Mouse (Mus musculus): ENCODE measurements at regions not wholly inside any gene's neighbourhood (a gene's known extent, or its start where the extent isn't known, plus 50 kb on each side); places are given as distances from the start of the nearest gene placed in this dataset.
A peak's percentile ranks its signal among the peaks of the same experiment; 100 is the strongest.

DNA sequence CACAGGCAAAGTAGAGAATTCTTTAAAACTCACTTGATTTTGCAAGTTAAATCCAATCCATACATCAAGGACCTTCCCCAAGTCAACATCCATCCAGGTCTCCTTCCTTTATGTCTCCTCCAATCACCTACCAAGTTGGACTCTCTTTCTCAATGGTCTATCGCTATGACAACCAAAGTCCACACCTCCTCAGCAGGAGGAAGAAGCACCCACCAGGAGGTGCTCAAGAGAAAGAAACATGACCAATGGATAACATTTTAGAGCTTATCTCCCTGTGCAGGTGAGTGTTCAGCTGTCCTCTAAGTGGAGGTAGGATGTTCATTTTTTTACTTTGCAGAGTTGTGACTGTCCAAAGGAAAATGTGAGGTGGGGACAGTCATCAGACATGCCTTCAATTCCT is 269.3 kb downstream of the Basp1 start:
- Histone ChIP-seq H3K27ac (no peak overlapping the region), H3K36me3 (replicated peaks) (no peaks in the 10 kb centered on the region), H3K27me3 (ENCODE audit: poor library complexity, severe bottlenecking) (no peaks in the 10 kb centered on the region), H3K4me3 (no peak overlapping the region), H3K4me1 (peaks cover 12% of the 10 kb centered on the region; the same call in 1 of the 2 replicates), H3K9me3 (no peaks in the 10 kb centered on the region)
- WGBS, result 67% methylated on average over 1 of the region's 1 CpGs
- no peak for DNase-seq (ENCODE audit: extremely low spot score, low spot score)

DNA sequence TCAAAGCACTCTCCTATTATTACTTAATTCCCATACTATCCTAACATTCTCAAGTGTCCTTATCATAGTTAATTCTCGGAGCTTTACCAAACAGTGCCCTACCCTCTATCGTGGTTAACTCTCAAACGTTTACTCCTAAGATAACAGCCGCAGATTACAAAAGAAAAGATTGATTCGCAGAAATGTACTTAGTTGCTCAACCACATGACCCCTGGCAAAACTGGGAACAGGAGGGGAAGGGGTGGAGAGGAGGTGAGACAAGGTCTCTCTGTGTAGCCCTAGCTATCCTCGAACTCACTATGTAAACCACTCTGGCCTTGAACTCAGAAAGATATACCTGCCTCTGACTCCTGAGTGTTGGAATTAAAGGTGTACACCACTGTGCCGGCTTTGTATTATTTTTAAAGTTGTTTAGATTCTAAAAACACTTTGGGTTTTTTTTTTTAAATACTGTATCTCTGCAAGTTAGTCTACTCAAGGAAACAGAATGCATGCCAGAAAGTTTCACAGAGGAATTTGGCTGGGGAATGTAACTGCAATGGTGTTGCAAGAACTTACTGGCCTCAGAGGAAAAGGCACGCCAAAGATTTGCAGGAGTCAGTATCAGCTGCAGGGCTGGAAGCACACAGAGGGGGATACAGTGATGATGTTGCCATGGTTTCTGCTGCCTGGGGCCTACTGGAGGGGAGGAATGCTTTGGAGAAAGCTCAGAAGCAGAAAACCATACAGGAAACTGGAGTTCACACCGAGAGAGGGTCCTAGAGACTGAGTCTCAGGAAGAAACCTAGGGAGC is 273.0 kb downstream of the Basp1 start:
- DNase-seq (ENCODE audit: extremely low spot score, low spot score), result no peak
- no peak overlapping the region for H3K4me3 ChIP-seq
- H3K27ac ChIP-seq, result no peak overlapping the region
- H3K36me3 ChIP-seq (replicated peaks), result no peaks in the 10 kb centered on the region
- no peaks in the 10 kb centered on the region for H3K9me3 ChIP-seq
- peaks cover 16% of the 10 kb centered on the region for H3K4me1 ChIP-seq
- no peaks in the 10 kb centered on the region for H3K27me3 ChIP-seq (ENCODE audit: poor library complexity, severe bottlenecking)
- WGBS, result 84% methylated on average over 9 of the region's 9 CpGs

DNA sequence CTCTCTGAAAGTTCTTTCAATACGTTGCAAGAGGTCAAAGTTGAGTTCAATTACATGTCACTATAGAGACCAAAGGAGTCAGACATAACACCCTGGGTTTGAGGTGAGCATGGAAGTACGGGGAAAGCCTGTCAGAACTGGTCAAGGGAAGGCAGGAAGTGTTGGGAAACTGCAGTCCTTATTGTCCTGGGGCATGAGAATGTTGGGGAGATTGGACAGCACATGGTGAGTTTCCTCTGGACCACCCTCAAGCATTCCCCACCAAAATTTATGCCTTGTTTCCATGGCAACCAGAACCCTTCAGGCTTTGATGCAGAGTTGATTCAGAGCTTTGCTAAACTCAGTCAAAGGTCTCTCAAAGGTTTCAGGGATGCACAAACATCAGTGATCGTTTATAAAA is 276.5 kb downstream of the Basp1 start:
- DNase-seq (ENCODE audit: extremely low spot score, low spot score), result no peak
- Histone ChIP-seq H3K4me3 (no peak overlapping the region), H3K9me3 (no peaks in the 10 kb centered on the region), H3K4me1 (peaks cover 16% of the 10 kb centered on the region), H3K27ac (no peak overlapping the region), H3K36me3 (replicated peaks) (no peaks in the 10 kb centered on the region), H3K27me3 (ENCODE audit: poor library complexity, severe bottlenecking) (no peaks in the 10 kb centered on the region)
- WGBS, result 45% methylated on average over 3 of the region's 3 CpGs

DNA sequence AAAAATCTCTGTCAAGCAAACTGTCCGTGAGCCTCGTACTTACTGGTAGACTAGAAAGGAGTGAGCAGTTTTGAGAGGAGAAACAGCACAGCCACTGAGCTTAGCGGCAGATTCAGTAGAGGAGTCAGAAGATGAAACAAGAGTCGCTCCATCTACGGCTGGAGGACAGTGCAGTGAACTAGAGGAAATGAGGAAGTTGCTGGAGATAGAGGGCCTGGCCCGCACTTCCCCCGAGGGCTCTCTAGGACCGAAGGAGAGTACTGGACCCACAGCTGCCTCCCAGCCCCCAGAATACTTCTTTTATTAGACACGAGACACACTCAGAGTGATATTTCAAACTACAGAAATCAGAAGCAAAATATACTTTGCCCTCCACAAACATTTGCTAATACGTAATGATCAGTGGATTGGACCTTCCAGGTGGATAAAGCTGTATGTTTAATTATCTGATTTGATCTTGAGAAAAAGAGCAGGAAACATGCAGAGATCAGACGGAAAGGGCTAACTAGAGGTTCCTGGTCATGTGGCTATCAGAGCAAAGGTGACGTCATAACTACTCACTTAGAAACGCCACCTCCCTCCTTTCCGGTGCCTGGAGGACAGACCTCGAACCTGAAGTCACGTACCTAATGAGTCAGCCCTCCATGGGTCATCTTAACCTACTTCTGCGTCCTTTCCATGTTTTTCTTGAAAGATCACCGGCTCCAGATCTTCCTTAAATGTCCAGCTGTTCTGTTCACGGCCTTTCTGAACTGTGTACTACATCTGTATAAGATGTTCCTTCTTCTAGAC is 277.9 kb downstream of the Basp1 start:
- Histone ChIP-seq H3K4me1 (peaks cover 9% of the 10 kb centered on the region), H3K27ac (no peak overlapping the region), H3K4me3 (no peak overlapping the region), H3K27me3 (ENCODE audit: poor library complexity, severe bottlenecking) (no peaks in the 10 kb centered on the region), H3K36me3 (replicated peaks) (no peaks in the 10 kb centered on the region), H3K9me3 (no peaks in the 10 kb centered on the region)
- WGBS, result 89% methylated on average over 19 of the region's 19 CpGs
- no peak for DNase-seq (ENCODE audit: extremely low spot score, low spot score)

DNA sequence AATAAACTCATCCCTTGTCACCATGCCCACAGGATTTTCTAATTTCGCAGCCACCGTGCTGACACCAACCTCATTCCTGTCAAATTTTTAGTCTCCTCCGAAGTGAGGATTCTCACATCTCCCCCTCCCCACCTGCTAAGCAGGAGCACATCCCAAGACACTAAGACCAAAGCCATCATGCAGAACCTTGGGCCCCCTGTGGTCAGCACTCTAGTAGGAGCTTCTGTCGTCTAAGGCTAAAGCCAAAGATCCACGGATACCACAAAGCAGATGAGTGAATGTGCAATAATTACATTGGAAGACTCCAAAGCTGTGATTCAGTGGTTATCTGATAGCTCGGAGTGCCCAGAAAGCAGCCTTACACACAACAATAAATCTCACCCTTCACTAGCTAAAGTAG is 283.5 kb downstream of the Basp1 start:
- H3K4me3 ChIP-seq, result no peak overlapping the region
- H3K9me3 ChIP-seq, result no peaks in the 10 kb centered on the region
- H3K4me1 ChIP-seq, result no peaks in the 10 kb centered on the region
- H3K27ac ChIP-seq, result no peak overlapping the region
- no peaks in the 10 kb centered on the region for H3K27me3 ChIP-seq (ENCODE audit: poor library complexity, severe bottlenecking)
- WGBS, result 82% methylated on average over 6 of the region's 6 CpGs
- no peaks in the 10 kb centered on the region for H3K36me3 ChIP-seq (replicated peaks)
- DNase-seq (ENCODE audit: extremely low spot score, low spot score), result no peak

DNA sequence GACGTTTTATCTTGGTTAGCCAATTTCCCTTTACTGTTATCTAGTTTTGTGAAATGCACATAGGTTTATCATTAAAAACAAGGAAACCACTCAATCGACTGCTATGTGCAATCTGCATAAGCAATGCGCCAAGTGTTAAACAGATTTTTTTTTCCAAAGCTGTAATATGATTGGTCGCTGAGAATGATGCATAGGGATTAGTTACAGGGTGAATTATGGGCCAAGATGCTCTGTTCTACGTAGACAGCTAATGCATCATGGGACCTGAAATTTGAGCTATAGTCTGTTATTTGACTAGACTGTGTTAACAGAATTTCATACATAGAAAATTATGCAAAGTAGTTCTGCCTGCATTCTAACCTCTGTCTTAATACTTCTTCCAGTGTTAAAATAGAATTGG is 284.0 kb downstream of the Basp1 start:
- no peaks in the 10 kb centered on the region for H3K9me3 ChIP-seq
- no peaks in the 10 kb centered on the region for H3K36me3 ChIP-seq (replicated peaks)
- no peak overlapping the region for H3K27ac ChIP-seq
- DNase-seq (ENCODE audit: extremely low spot score, low spot score), result no peak
- no peaks in the 10 kb centered on the region for H3K27me3 ChIP-seq (ENCODE audit: poor library complexity, severe bottlenecking)
- 83% methylated on average over 5 of the region's 5 CpGs for WGBS
- no peak overlapping the region for H3K4me3 ChIP-seq
- H3K4me1 ChIP-seq, result no peaks in the 10 kb centered on the region

DNA sequence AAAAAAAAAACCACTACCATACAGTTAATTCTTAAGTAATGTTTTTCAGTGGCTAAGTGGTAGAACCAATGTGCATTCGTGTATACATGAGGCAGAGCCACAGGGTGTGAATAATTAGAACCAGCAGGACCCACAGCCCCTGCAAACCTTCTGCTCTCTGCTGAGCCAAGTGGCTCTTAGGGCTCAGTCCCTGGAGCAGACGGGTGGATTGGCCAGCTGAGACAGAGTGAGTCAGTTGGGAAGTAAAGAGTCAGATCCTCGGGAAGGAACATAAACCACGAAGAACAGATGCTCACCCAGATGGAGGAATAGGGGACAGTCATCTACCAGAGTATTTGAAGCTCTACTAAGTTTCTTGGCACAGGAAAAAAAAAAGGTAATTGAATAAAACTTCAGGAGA is 293.1 kb downstream of the Basp1 start:
- no peak for DNase-seq (ENCODE audit: extremely low spot score, low spot score)
- no peaks in the 10 kb centered on the region for H3K4me1 ChIP-seq
- H3K27me3 ChIP-seq (ENCODE audit: poor library complexity, severe bottlenecking), result no peaks in the 10 kb centered on the region
- H3K9me3 ChIP-seq, result no peaks in the 10 kb centered on the region
- H3K36me3 ChIP-seq (replicated peaks), result no peaks in the 10 kb centered on the region
- H3K4me3 ChIP-seq, result no peak overlapping the region
- no peak overlapping the region for H3K27ac ChIP-seq
- 65% methylated on average over 4 of the region's 4 CpGs for WGBS

DNA sequence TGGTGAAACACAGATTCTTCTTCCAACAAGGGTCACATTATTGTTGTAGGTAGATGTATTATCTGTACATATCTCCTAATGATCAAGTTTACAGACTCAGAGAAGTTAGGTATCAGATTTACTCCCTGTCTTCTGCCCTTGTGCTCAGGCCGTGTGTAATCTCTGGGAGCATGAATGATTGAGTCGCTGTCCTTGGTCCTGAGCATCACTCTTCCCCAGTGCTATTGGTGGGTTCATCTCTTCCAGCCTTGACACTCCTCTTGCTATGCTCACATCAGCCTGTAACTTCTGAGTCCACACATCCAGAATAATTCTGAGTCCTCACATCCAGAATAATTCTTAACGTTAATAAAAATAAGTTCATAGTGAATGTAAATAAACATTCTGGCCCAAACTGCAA is 295.6 kb downstream of the Basp1 start:
- Histone ChIP-seq H3K4me3 (no peak overlapping the region), H3K9me3 (no peaks in the 10 kb centered on the region), H3K4me1 (no peaks in the 10 kb centered on the region), H3K27ac (no peak overlapping the region), H3K27me3 (ENCODE audit: poor library complexity, severe bottlenecking) (no peaks in the 10 kb centered on the region), H3K36me3 (replicated peaks) (no peaks in the 10 kb centered on the region)
- 46% methylated on average over 3 of the region's 3 CpGs for WGBS
- peak; percentile 23 for DNase-seq (ENCODE audit: extremely low spot score, low spot score)

DNA sequence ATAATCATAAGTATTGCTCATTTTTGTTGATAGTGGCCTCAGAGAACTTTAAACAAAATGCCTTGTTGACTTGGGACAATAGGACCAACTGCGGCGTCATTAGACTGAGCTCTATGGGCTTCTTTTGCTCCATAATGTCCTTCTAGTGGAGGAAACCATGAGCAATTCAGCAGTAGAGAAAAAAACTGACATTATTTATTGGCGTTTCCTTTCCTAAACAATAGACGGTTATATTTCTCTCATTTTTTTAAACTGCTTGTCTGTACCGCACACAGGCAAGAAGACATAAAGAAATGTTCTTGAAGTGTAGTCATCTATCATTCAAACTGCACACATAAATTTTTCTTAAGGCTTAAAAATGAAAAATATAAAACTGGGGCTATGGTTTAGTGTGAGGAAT is 310.8 kb downstream of the Basp1 start:
- no peak for DNase-seq (ENCODE audit: extremely low spot score, low spot score)
- H3K27ac ChIP-seq, result no peak overlapping the region
- H3K27me3 ChIP-seq (ENCODE audit: poor library complexity, severe bottlenecking), result no peaks in the 10 kb centered on the region
- H3K36me3 ChIP-seq (replicated peaks), result no peaks in the 10 kb centered on the region
- H3K4me3 ChIP-seq, result no peak overlapping the region
- no peaks in the 10 kb centered on the region for H3K9me3 ChIP-seq
- WGBS, result 93% methylated on average over 5 of the region's 5 CpGs
- H3K4me1 ChIP-seq, result no peaks in the 10 kb centered on the region

DNA sequence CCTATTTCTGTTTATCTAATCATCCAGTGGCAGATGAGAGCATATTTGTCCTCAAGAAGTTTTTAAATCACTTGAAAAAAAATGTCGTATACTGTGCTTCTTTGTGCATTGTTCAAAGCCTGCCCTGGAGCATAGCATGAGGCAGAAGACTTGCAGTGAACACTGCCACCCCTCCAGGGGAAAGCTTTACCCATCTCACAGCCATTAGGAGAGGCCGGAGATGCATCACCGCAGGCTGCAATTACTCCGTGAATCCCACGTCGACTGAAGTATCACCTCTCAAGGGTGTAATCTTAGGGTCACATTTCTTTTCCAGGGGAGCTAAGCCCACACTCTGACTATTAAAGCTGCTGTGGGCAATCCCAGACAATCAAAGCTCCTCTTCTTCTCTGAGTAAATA is 319.8 kb downstream of the Basp1 start:
- 46% methylated on average over 6 of the region's 6 CpGs for WGBS
- DNase-seq (ENCODE audit: extremely low spot score, low spot score), result no peak
- no peaks in the 10 kb centered on the region for H3K36me3 ChIP-seq (replicated peaks)
- H3K4me1 ChIP-seq, result no peaks in the 10 kb centered on the region
- no peaks in the 10 kb centered on the region for H3K9me3 ChIP-seq
- no peak overlapping the region for H3K27ac ChIP-seq
- no peak overlapping the region for H3K4me3 ChIP-seq
- H3K27me3 ChIP-seq (ENCODE audit: poor library complexity, severe bottlenecking), result no peaks in the 10 kb centered on the region

DNA sequence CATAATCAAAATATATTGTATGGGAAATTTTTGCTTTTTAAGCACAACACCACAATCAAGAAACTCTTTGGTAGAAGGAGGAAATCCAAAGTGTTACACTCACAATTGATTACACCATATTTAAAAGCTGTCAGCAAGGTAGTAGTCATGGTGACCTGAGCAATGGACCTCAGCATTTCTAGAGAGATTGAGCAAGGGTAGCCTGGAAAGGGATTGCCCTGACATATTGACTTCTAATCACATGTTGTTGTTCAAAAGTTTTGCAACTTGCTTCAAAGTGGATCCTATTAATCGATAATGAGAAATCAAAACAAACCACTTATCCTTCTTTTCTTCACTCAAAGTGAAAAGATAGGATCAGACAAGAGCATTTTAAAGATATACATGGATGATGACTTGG is 343.9 kb downstream of the Basp1 start:
- WGBS, result 92% methylated on average over 1 of the region's 1 CpGs
- no peak for DNase-seq (ENCODE audit: extremely low spot score, low spot score)
- no peaks in the 10 kb centered on the region for H3K4me1 ChIP-seq
- H3K27me3 ChIP-seq (ENCODE audit: poor library complexity, severe bottlenecking), result no peaks in the 10 kb centered on the region
- H3K27ac ChIP-seq, result no peak overlapping the region
- no peaks in the 10 kb centered on the region for H3K9me3 ChIP-seq
- no peak overlapping the region for H3K4me3 ChIP-seq
- H3K36me3 ChIP-seq (replicated peaks), result no peaks in the 10 kb centered on the region

DNA sequence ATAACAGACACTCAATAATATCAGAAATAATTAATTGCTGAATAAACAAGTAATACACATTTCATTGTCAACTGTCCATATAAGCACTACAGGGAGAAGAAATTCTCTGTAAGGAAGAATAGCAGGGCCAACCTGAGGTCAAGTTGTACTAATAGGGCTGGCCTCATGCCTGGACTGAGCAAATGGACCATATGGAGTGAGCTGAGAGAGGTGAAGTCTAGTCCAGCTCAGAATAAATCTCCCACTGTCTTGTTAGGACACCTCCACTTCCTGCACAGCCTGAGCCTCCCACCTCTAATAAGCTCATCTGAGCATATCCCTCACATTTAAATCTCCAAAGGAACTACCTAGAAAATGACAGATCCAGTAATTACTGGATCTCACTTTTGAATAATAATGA is 354.2 kb downstream of the Basp1 start:
- H3K9me3 ChIP-seq, result no peaks in the 10 kb centered on the region
- H3K4me3 ChIP-seq, result no peak overlapping the region
- no peak overlapping the region for H3K27ac ChIP-seq
- no peaks in the 10 kb centered on the region for H3K4me1 ChIP-seq
- no peak for DNase-seq (ENCODE audit: extremely low spot score, low spot score)
- no peaks in the 10 kb centered on the region for H3K27me3 ChIP-seq (ENCODE audit: poor library complexity, severe bottlenecking)
- no peaks in the 10 kb centered on the region for H3K36me3 ChIP-seq (replicated peaks)

DNA sequence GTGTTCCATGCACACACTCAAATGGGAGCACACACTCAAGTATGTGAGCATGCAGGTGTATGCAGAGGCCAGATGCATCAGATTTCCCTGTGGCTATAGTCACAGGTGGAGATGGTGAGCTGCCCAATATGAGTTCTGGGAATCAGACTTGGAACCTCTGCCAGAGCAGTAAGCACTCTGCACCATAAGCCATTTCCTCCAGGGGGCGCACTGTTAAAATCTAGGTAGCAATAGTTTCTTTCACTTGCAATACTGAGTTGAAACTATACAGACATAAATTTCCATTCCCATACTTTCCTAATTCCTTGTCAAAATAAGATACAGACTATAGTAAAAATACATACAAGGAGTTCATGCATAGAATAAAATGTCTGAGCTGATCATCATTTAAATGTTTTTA is 365.7 kb downstream of the Basp1 start:
- Histone ChIP-seq H3K4me3 (no peak overlapping the region), H3K4me1 (peaks cover 5% of the 10 kb centered on the region; the same call in 1 of the 2 replicates), H3K27me3 (ENCODE audit: poor library complexity, severe bottlenecking) (no peaks in the 10 kb centered on the region), H3K36me3 (replicated peaks) (no peaks in the 10 kb centered on the region), H3K27ac (no peak overlapping the region), H3K9me3 (peaks cover 6% of the 10 kb centered on the region; the same call in 1 of the 2 replicates)
- peak; percentile 39 for DNase-seq (ENCODE audit: extremely low spot score, low spot score)
- WGBS, result 48% methylated on average over 1 of the region's 1 CpGs
